Mouse (Mus musculus) midbrain, postnatal 0 days (tissue): ENCODE results near the gene Pkmyt1. TPM values are rescaled to one million over a fixed set of nuclear protein-coding genes. Genes with fewer than 3 reads are reported as not detected.

ENCODE experiments used
- ATAC-seq: fragments of 200-750 bp; cut with Nextera tagmentation; 2 replicates; pipeline ENCODE4 v1.8.0; 2017; ENCODE audit warnings: moderate number of reproducible peaks, mild to moderate bottlenecking, moderate TSS enrichment, moderate library complexity; ENCODE audit not compliant: low FRiP score
- DNase-seq: peaks from one replicate; pipeline ENCODE4 v3.0.0-alpha.2; 2015; ENCODE audit warnings: low spot score
- H3K27ac ChIP-seq: fragments of 300-500 bp; sonication (generic); 2 replicates; pipeline ENCODE4 v1.5.1; 2014; ENCODE audit warnings: low read depth, mild to moderate bottlenecking, low read length, mixed read lengths
- H3K27me3 ChIP-seq: fragments of 300-500 bp; sonication (generic); 2 replicates; pipeline ENCODE4 v1.6.1; 2014; ENCODE audit warnings: low read length, control low read depth, mixed read lengths; ENCODE audit not compliant: insufficient read depth
- H3K36me3 ChIP-seq: fragments of 300-500 bp; sonication (generic); 2 replicates; pipeline ENCODE4 v1.6.1; 2014; ENCODE audit warnings: low read length, control low read depth, mixed read lengths; ENCODE audit not compliant: insufficient read depth
- H3K4me1 ChIP-seq: fragments of 300-500 bp; sonication (generic); 2 replicates; pipeline ENCODE4 v1.6.1; 2014; ENCODE audit warnings: mild to moderate bottlenecking, control low read depth, antibody characterized with exemption, low read length, mixed read lengths; ENCODE audit not compliant: insufficient read depth
- H3K4me2 ChIP-seq: fragments of 300-500 bp; sonication (generic); 2 replicates; pipeline ENCODE4 v1.6.1; 2014; ENCODE audit warnings: low read depth, mild to moderate bottlenecking, low read length, mixed read lengths; ENCODE audit not compliant: poor library complexity, severe bottlenecking
- H3K4me3 ChIP-seq: fragments of 300-500 bp; sonication (generic); 2 replicates; pipeline ENCODE4 v1.5.1; 2014; ENCODE audit warnings: low read depth, mild to moderate bottlenecking, low read length, moderate library complexity
- H3K9ac ChIP-seq: fragments of 300-500 bp; sonication (generic); replicated peaks from 2 replicates; pipeline ENCODE4 v1.6.1; 2014; ENCODE audit warnings: mild to moderate bottlenecking, low read length, moderate library complexity, mixed read lengths; ENCODE audit not compliant: poor library complexity, severe bottlenecking
- H3K9me3 ChIP-seq: fragments of 300-500 bp; sonication (generic); 2 replicates; pipeline ENCODE4 v1.6.1; 2016; ENCODE audit warnings: low read length, control low read depth
- CTCF ChIP-seq: IDR thresholded peaks from 2 replicates; pipeline ENCODE4 v1.5.1; 2016; ENCODE audit warnings: antibody characterized with exemption, mild to moderate bottlenecking
- WGBS: fragments of 180-500 bp; shearing (Covaris S2); extraction: QIAGEN DNeasy Blood & Tissue Kit; methylation state at CpG from one replicate; pipeline ENCODE4 v1.1.7; 2014; 5-methylcytosine and 5-hydroxymethylcytosine counted together
- polyA plus RNA-seq: library from polyadenylated mRNA; unstranded; fragments of >200 nt; fragmentation: Nextera tagmentation; extraction: Ambion mirVana; gene quantifications from 2 replicates; pipeline ENCODE4 v1.2.1, GENCODE M21; 2015
- total RNA-seq: library from RNA; depleted of rRNA; stranded (reverse); fragments of >200 nt; gene quantifications from 2 replicates; pipeline ENCODE4 v1.2.3, GENCODE M21; 2014

The Pkmyt1 gene
- total and polyA plus RNA-seq, 2 experiments from 2014 or later, result 18.0 to 18.3 TPM

GRCm38 (mm10) chr17:23706212-23706611, 19.9 kb upstream of the Pkmyt1 start:
- Histone ChIP-seq H3K27me3 (no peaks in the 10 kb centered on the region), H3K9ac (no peak overlapping the region), H3K4me3 (no peak overlapping the region), H3K9me3 (no peaks in the 10 kb centered on the region), H3K27ac (no peak overlapping the region), H3K36me3 (no peaks in the 10 kb centered on the region), H3K4me1 (no peaks in the 10 kb centered on the region), H3K4me2 (no peak overlapping the region)
- 0% methylated on average over 3 of the region's 3 CpGs for WGBS
- peak; percentile 93 for TF ChIP-seq CTCF
- ATAC-seq (peak; percentile 53; the same call in 1 of the 2 replicates), DNase-seq (peak; percentile 78)

- Histone ChIP-seq H3K4me1 (no peaks in the 10 kb centered on the region), H3K4me2 (no peak overlapping the region), H3K9ac (no peak overlapping the region), H3K9me3 (no peaks in the 10 kb centered on the region), H3K36me3 (no peaks in the 10 kb centered on the region), H3K27ac (no peak overlapping the region), H3K4me3 (no peak overlapping the region), H3K27me3 (no peaks in the 10 kb centered on the region)
- ATAC-seq (no peak), DNase-seq (no peak)
- 58% methylated on average over 2 of the region's 2 CpGs for WGBS
- TF ChIP-seq CTCF, result no peak
Measured at GRCm38 (mm10) chr17:23717003-23717402, 9.1 kb upstream of the Pkmyt1 start.

GRCm38 (mm10) chr17:23719455-23719854, 6.7 kb upstream of the Pkmyt1 start:
- H3K4me1 ChIP-seq, result no peaks in the 10 kb centered on the region
- ATAC-seq (no peak), DNase-seq (no peak)
- no peak overlapping the region for H3K27ac ChIP-seq
- WGBS, result 42% methylated on average over 1 of the region's 1 CpGs
- no peak overlapping the region for H3K9ac ChIP-seq
- no peaks in the 10 kb centered on the region for H3K9me3 ChIP-seq
- H3K4me3 ChIP-seq, result no peak overlapping the region
- TF ChIP-seq CTCF, result no peak
- no peak overlapping the region for H3K4me2 ChIP-seq
- H3K36me3 ChIP-seq, result no peaks in the 10 kb centered on the region
- no peaks in the 10 kb centered on the region for H3K27me3 ChIP-seq

GRCm38 (mm10) chr17:23721886-23722285, 4.2 kb upstream of the Pkmyt1 start:
- no peak for TF ChIP-seq CTCF
- Histone ChIP-seq H3K9ac (no peak overlapping the region), H3K4me3 (no peak overlapping the region), H3K9me3 (no peaks in the 10 kb centered on the region), H3K4me2 (no peak overlapping the region), H3K27me3 (no peaks in the 10 kb centered on the region), H3K27ac (no peak overlapping the region), H3K36me3 (no peaks in the 10 kb centered on the region), H3K4me1 (0 out of 2 replicates have a peak, but pooled peaks cover 5% of the 10 kb centered on the region)
- ATAC-seq (no peak), DNase-seq (no peak)
- 69% methylated on average over 2 of the region's 2 CpGs for WGBS

- Histone ChIP-seq H3K36me3 (no peaks in the 10 kb centered on the region), H3K9me3 (no peaks in the 10 kb centered on the region), H3K4me1 (0 out of 2 replicates have a peak, but pooled peaks cover 5% of the 10 kb centered on the region), H3K27me3 (no peaks in the 10 kb centered on the region), H3K27ac (no peak within 1 kb of the TSS), H3K9ac (no peak within 1 kb of the TSS), H3K4me3 (no peak within 1 kb of the TSS), H3K4me2 (no peak within 1 kb of the TSS)
- DNase-seq (no peak), ATAC-seq (no peak)
- no peak for TF ChIP-seq CTCF
- 77% methylated on average over 7 of the region's 7 CpGs for WGBS
Measured at GRCm38 (mm10) chr17:23722376-23723125, 3.6 kb upstream of the Pkmyt1 start, which contains the start of gene 1520401A03Rik. 1520401A03Rik (minus strand) TSS chr17:23722783.

GRCm38 (mm10) chr17:23725477-23725876, 659 bp upstream of the Pkmyt1 start:
- WGBS, result 63% methylated on average over 4 of the region's 4 CpGs
- TF ChIP-seq CTCF, result no peak
- H3K4me3 ChIP-seq, result peak overlapping the region; percentile 86; the same call in 1 of the 2 replicates
- no peak for DNase-seq
- H3K27ac ChIP-seq, result peak overlapping the region; percentile 72
- H3K9ac ChIP-seq, result peak overlapping the region; percentile 69
- H3K4me1 ChIP-seq, result 0 out of 2 replicates have a peak, but pooled peaks cover 5% of the 10 kb centered on the region
- H3K27me3 ChIP-seq, result no peaks in the 10 kb centered on the region
- peak overlapping the region; percentile 95 for H3K4me2 ChIP-seq
- ATAC-seq, result no peak
- no peaks in the 10 kb centered on the region for H3K9me3 ChIP-seq
- no peaks in the 10 kb centered on the region for H3K36me3 ChIP-seq
